Mouse (Mus musculus) megakaryocyte, embryonic 14.5 days (primary cell): Measurements from ENCODE around the gene Klhl6.

Experiments
- FLI1 ChIP-seq: IDR thresholded peaks from 2 replicates; pipeline ENCODE4 v1.6.1; 2012; ENCODE audit warnings: low read length, inconsistent platforms, mixed read lengths
- GATA1 ChIP-seq: IDR thresholded peaks from 3 replicates; pipeline ENCODE4 v1.6.1; 2012; ENCODE audit warnings: mixed read lengths, low read length, inconsistent platforms, borderline replicate concordance

GRCm38 (mm10) chr16:20022821-20023220 is 40.0 kb upstream of the Klhl6 start:
- TF ChIP-seq GATA1, result no peak
- no peak for TF ChIP-seq FLI1
